Mouse (Mus musculus) heart, embryonic 14.5 days (tissue): ENCODE data around the gene Dhrs11. TPM values are rescaled to one million over a fixed set of nuclear protein-coding genes. Genes with fewer than 3 reads are reported as not detected.
A peak's percentile ranks its signal among the peaks of the same experiment; 100 is the strongest.
"Not testable (repeated sequence)": the region's sequence is repeated elsewhere in the genome, so short reads cannot be mapped to it uniquely, and the experiment has no call there.

ENCODE experiments used
- ATAC-seq: fragments of 200-750 bp; cut with Nextera tagmentation; 2 replicates; pipeline ENCODE4 v1.8.0; 2017; ENCODE audit warnings: low read depth, moderate TSS enrichment; ENCODE audit not compliant: insufficient number of reproducible peaks, insufficient read depth, low FRiP score
- H3K27ac ChIP-seq, 2 experiments: fragments of 200-500 bp in 1 of 2; fragments of 300-500 bp in 1 of 2; sonication (generic) in 1 of 2; replicated peaks in 1 of 2; 2 replicates each; pipeline ENCODE4 v1.5.1; 2012 to 2014; ENCODE audit warnings: low read depth in 2 of 2, low read length in 2 of 2, control low read depth in 1 of 2, mild to moderate bottlenecking in 1 of 2, mixed read lengths in 1 of 2; ENCODE audit not compliant: control insufficient read depth in 1 of 2, insufficient read depth in 1 of 2
- H3K27me3 ChIP-seq: fragments of 300-500 bp; sonication (generic); 2 replicates; pipeline ENCODE4 v1.6.1; 2014; ENCODE audit warnings: mild to moderate bottlenecking, low read length, control low read depth; ENCODE audit not compliant: control insufficient read depth, insufficient read depth
- H3K36me3 ChIP-seq: fragments of 300-500 bp; sonication (generic); 2 replicates; pipeline ENCODE4 v1.6.1; 2014; ENCODE audit warnings: mild to moderate bottlenecking, control low read depth, low read length, mixed read lengths; ENCODE audit not compliant: control insufficient read depth, insufficient read depth
- H3K4me1 ChIP-seq, 2 experiments: fragments of 200-500 bp in 1 of 2; fragments of 300-500 bp in 1 of 2; sonication (generic) in 1 of 2; 2 replicates each; pipeline ENCODE4 v1.6.1; 2012 to 2014; ENCODE audit warnings: low read length in 2 of 2, control low read depth in 1 of 2, mixed read lengths in 1 of 2; ENCODE audit not compliant: control insufficient read depth in 2 of 2, insufficient read depth in 2 of 2
- H3K4me2 ChIP-seq: fragments of 300-500 bp; sonication (generic); 2 replicates; pipeline ENCODE4 v1.6.1; 2014; ENCODE audit warnings: mild to moderate bottlenecking, low read length
- H3K4me3 ChIP-seq, 2 experiments: fragments of 200-500 bp in 1 of 2; fragments of 300-500 bp in 1 of 2; sonication (generic) in 1 of 2; 2 replicates each; pipeline ENCODE4 v1.5.1; 2012 to 2014; ENCODE audit warnings: low read length in 2 of 2, mild to moderate bottlenecking in 2 of 2, control low read depth in 1 of 2, low read depth in 1 of 2, moderate library complexity in 1 of 2; ENCODE audit not compliant: control insufficient read depth in 1 of 2, insufficient read depth in 1 of 2
- H3K9ac ChIP-seq: fragments of 300-500 bp; sonication (generic); 2 replicates; pipeline ENCODE4 v1.6.1; 2014; ENCODE audit warnings: mild to moderate bottlenecking, low read length
- H3K9me3 ChIP-seq: fragments of 300-500 bp; sonication (generic); 2 replicates; pipeline ENCODE4 v1.6.1; 2016; ENCODE audit warnings: low read length, control low read depth; ENCODE audit not compliant: control insufficient read depth
- WGBS: fragments of 180-500 bp; shearing (Covaris S2); extraction: QIAGEN DNeasy Blood & Tissue Kit; methylation state at CpG from one replicate; pipeline ENCODE4 v1.1.7; 2014; 5-methylcytosine and 5-hydroxymethylcytosine counted together
- polyA plus RNA-seq: library from polyadenylated mRNA; unstranded; fragments of >200 nt; fragmentation: Nextera tagmentation; extraction: Ambion mirVana; gene quantifications from 2 replicates; pipeline ENCODE4 v1.2.1, GENCODE M21; 2014

Gene Dhrs11
- 46.5 and 56.5 TPM in 2 replicates for polyA plus RNA-seq

DNA sequence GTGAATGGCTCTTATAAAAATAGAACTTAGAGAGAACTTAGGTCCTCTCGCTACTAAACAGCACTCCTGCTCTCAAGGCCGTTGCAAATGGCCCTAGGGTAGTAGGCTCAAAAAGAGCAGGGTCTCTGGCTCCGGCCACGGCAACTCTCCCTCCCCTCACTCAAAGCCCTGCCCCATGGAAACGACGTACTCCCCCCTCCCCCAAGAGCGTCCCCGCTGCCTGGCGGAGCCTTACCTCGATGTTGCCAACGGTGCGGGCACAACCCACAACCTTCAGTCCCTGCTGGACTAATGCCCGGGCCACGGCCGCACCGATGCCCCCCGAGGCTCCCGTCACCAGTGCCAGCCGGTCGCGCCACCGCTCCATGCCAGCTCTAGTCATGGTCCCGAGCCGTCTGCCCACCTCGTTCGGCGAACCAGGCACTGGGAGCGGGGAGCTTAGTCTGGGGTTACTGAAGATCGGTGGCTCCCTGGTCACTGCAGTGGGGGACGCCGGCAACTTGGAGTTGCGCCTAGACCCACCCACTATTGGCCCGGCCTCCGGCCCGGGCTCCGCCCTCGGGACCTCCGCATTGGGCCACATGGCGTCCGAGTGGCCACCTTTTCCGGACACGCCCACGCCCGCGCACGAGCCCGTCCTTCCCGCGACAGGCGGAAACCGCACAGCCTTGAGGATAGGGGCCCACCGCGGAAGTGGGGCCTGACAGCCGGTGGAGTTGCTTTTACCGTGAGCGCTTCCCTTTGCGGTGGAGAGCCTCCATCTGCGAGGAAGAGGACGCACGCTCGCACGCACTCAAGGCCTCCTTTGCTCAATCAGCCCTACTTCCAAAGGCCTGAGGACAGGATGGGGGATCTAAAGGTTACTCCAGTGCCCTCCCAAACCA lies at the start of gene Dhrs11:
Dhrs11 (minus strand) TSS at position 479 of the 884 bp plus-strand sequence.
- H3K27me3 ChIP-seq, result no peaks in the 10 kb centered on the region
- peak within 1 kb of the TSS; percentile 87 to 98 for H3K4me3 ChIP-seq
- peak within 1 kb of the TSS; percentile 82 for H3K4me2 ChIP-seq
- ATAC-seq, result peak; percentile 93
- H3K9ac ChIP-seq, result peak within 1 kb of the TSS; percentile 93
- peaks cover 19 to 42% of the 10 kb centered on the region in 2 experiments for H3K4me1 ChIP-seq
- H3K9me3 ChIP-seq, result no peaks in the 10 kb centered on the region
- H3K27ac ChIP-seq, result peak within 1 kb of the TSS; percentile 90 to 93
- WGBS, result under 1% methylated on average over 62 of the region's 62 CpGs
- peaks cover 46% of the 10 kb centered on the region for H3K36me3 ChIP-seq

DNA sequence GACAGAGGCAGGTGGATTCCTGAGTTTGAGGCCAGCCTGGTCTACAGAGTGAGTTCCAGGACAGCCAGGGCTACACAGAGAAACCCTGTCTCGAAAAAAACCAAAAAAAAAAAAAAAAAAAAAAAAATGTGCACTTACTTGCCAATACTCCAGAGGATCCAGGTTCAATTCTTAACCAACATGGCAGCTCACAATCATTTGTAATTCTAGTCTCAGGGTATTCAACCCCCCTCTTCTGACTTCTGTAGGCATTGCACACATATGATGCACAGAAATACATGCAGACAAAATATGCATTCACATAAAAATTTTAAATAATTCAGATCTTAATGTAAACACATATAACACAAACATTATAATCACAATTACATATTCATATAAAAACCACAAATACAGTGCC lies 47.2 kb upstream of the Dhrs11 start:
- not testable (repeated sequence) for H3K4me2 ChIP-seq, ATAC-seq, H3K27me3 ChIP-seq, H3K9ac ChIP-seq, H3K27ac ChIP-seq, H3K4me3 ChIP-seq, H3K9me3 ChIP-seq
- Histone ChIP-seq H3K36me3 (peaks cover 23% of the 10 kb centered on the region), H3K4me1 (peaks cover 2 to 14% of the 10 kb centered on the region in 2 experiments; a peak in 3 of 4 replicates)
- no CpG with 5 or more reads among the region's 1 CpGs for WGBS

DNA sequence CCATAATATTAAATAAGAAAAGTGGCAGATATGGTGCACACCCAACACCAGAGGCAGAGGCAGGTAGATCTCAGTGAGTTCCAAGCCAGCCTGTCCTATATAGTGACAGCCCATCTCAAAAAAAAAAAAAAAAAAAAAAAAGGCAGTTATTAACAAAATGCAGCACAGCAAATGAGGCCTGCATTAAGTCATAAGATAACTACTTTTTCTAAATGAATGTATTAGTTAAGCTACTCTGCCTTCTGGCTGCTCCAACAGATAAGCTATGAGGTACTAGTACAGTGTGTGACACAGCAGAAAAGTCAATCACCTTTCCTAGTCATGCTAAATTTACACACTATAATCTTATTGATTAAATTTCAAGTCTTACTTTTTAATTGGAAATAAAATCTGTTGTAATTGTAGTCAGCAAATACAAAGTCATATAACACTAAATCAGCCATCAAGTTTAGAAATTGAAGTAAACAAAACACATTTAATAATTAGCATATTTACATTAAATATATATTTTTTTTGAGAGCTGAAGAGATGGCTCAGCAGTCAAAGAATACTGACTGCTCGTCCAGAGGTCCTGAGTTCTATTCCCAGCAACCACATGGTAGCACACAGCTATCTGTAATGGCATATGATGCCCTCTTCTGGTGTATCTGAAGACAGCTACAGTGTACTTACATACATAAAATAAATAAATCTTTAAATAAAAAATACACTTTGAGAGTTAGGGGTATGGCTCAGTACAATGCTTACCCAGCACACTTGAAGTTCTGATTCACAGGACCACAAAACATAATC lies 44.4 kb upstream of the Dhrs11 start:
- H3K36me3 ChIP-seq, result peaks cover 22% of the 10 kb centered on the region
- H3K4me3 ChIP-seq, result no peak overlapping the region
- no peak overlapping the region for H3K27ac ChIP-seq
- H3K4me2 ChIP-seq, result no peak overlapping the region
- H3K9ac ChIP-seq, result no peak overlapping the region
- H3K27me3 ChIP-seq, result no peaks in the 10 kb centered on the region
- H3K9me3 ChIP-seq, result no peaks in the 10 kb centered on the region
- WGBS, result 79% methylated on average over 1 of the region's 1 CpGs
- peaks cover 0 to 8% of the 10 kb centered on the region in 2 experiments; a peak in 1 of 4 replicates for H3K4me1 ChIP-seq
- no peak for ATAC-seq

DNA sequence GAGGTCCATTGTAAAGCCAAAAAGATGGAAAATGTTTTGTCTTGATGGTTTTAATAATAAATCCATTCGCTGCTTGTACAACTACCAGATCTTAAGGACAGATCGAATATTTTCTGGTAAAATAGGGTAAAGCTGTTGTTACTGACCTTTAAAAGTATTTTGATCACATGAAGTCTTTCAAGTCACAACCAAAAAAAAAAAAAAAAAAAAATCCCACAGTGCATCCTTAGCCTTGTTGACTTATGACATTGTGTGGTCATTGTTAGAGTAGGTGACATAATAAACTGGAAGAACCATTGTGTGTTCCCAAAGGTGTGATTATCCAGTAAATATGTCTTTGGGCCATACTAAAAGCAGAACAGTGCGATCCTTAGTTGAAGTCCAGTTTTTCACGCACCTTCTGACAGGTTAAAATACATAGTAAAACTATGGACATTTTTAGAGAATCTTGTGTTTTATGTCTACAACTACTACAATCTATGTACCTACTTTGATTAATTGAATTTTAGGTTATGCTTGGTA lies 42.8 kb upstream of the Dhrs11 start:
- ATAC-seq, result no peak
- Histone ChIP-seq H3K27ac (peak overlapping the region; percentile 98 to 100), H3K36me3 (peaks cover 8% of the 10 kb centered on the region; the same call in 1 of the 2 replicates), H3K4me1 (peaks cover 0 to 17% of the 10 kb centered on the region in 2 experiments; a peak in 2 of 4 replicates), H3K9me3 (no peaks in the 10 kb centered on the region), H3K4me2 (peak overlapping the region; percentile 84), H3K9ac (peak overlapping the region; percentile 96), H3K27me3 (no peaks in the 10 kb centered on the region), H3K4me3 (peak overlapping the region; percentile 96 to 98)
- 74% methylated on average over 4 of the region's 4 CpGs for WGBS

DNA sequence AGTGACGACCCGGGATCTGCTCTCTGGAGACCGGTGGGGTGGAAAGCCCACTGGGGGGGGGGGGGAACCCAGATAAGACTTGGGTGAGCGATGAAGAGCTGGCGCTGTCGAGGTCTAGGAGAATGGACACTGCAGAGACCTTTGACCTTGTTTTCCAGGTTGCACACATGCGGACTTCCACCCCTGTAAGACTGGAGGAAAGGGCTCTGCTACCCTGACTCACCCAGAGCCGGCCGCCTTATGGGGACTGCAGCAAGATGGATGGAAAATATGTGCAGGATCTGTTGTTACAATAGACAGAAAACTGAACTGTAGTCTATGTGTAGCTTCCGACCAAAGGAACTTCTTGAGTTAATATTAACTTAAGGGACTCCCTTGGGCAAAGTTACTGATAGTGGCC lies 42.3 kb upstream of the Dhrs11 start:
- Histone ChIP-seq H3K36me3 (peaks cover 11% of the 10 kb centered on the region; the same call in 1 of the 2 replicates), H3K9me3 (no peaks in the 10 kb centered on the region), H3K4me2 (peak overlapping the region; percentile 84), H3K27ac (peak overlapping the region; percentile 98 to 100), H3K9ac (peak overlapping the region; percentile 96), H3K27me3 (no peaks in the 10 kb centered on the region), H3K4me1 (peaks cover 0 to 17% of the 10 kb centered on the region in 2 experiments; a peak in 2 of 4 replicates), H3K4me3 (peak overlapping the region; percentile 96 to 98)
- ATAC-seq, result peak; percentile 22; the same call in 1 of the 2 replicates
- under 1% methylated on average over 10 of the region's 10 CpGs for WGBS

DNA sequence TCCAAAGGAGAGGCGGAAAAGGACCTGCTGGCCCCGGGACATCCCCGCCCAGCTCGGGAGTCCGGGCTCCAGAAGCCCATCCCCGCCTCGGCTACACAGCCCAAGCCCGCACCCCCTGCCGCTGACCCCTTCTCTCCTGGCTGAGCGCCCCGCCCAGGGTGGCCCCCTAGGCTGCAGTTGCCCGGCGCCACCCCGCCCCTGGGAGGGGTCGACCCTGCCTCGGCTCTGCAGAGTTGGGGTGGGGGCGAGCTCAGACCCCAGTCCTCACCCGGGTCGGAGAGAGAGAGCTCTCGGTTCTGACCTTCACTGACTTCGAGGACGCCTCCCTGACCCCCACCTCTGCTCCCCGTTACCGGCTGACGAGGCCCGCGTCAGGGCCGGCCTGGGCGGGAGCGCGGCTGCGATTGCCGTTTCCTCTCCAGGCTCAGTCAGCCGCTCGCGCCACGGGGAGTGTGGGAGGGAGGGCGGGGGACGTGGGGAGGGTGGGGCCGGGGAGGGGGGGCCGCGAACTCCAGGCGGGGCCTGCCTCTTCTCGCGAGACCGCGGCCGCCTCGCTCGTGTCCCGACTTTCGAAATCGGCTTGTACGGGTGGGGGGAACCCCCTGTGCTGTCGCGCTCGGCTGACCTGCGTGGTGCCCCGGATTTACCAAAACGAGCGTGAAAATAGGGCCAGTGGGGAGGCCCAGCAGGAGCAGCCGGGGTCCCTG lies 41.7 kb upstream of the Dhrs11 start, which contains the start of gene Ggnbp2:
Ggnbp2 (minus strand) TSS at position 481 of the 707 bp plus-strand sequence.
- no peaks in the 10 kb centered on the region for H3K27me3 ChIP-seq
- ATAC-seq, result peak; percentile 89
- H3K36me3 ChIP-seq, result peaks cover 16% of the 10 kb centered on the region; the same call in 1 of the 2 replicates
- H3K9ac ChIP-seq, result peak within 1 kb of the TSS; percentile 96
- H3K4me1 ChIP-seq, result peaks cover 0 to 18% of the 10 kb centered on the region in 2 experiments; a peak in 2 of 4 replicates
- no peaks in the 10 kb centered on the region for H3K9me3 ChIP-seq
- peak within 1 kb of the TSS; percentile 96 to 98 for H3K4me3 ChIP-seq
- peak within 1 kb of the TSS; percentile 99 to 100 for H3K27ac ChIP-seq
- H3K4me2 ChIP-seq, result peak within 1 kb of the TSS; percentile 93
- under 1% methylated on average over 52 of the region's 62 CpGs for WGBS
